Mouse (Mus musculus): ENCODE data around the gene Akap2.

DNA sequence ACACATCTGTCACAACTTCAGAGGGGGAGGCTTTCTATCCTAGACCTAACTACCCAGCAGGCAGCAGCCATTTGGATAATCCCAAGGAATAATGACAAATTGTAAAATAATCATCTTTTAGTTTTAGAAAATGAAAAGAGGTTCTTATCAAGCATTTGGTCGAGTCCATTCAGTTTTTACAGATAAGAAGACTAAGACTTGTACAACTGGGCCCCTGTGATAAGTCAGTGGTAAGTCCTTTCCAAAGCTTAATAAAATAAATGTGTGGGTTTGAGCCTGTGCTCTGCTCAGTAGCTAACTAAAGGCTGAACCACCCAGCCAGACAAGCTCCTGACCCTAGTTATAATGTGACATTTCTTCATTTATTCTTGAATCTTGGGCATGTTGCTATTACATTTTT is 81.8 kb downstream of the Akap2 start:
- TF ChIP-seq POLR2A (IDR thresholded peaks at IDR 0.05; ENCODE audit: insufficient read depth, low read depth, low read length) (no peak), CTCF (IDR thresholded peaks at IDR 0.05; ENCODE audit: insufficient read depth, low read depth, low read length) (no peak)
